Mouse (Mus musculus): Measurements from ENCODE around the gene Vsx2.

Vsx2 gene

GRCm38 (mm10) chr12:84569336-84569970 lies at the start of gene Vsx2:
TSS of gene Vsx2 (plus strand) at chr12:84569762.
- DNase-seq (ENCODE audit: low read depth, low spot score), result peak; percentile 20

DNA sequence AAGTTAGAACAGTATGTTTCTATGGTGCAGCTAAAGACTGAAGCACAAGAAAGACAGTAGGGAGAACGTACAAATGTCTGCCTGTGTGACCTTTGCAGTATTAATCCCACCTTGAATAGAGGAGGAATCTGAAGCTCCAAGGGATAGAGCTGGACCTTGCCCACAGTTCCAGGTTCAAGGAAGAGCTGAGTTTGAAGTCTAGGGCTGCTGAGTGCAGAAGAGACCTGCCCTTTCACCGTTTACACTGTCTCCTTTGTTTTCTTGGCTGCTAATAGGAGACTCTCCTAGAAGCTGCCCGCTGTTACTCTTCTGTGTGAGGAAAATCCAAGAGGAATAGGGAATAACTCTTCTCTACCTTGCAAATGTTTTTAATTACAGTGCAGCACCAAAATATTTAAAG lies 45.8 kb upstream of the Vsx2 start:
- DNase-seq (ENCODE audit: low read depth, low spot score), result no peak

DNA sequence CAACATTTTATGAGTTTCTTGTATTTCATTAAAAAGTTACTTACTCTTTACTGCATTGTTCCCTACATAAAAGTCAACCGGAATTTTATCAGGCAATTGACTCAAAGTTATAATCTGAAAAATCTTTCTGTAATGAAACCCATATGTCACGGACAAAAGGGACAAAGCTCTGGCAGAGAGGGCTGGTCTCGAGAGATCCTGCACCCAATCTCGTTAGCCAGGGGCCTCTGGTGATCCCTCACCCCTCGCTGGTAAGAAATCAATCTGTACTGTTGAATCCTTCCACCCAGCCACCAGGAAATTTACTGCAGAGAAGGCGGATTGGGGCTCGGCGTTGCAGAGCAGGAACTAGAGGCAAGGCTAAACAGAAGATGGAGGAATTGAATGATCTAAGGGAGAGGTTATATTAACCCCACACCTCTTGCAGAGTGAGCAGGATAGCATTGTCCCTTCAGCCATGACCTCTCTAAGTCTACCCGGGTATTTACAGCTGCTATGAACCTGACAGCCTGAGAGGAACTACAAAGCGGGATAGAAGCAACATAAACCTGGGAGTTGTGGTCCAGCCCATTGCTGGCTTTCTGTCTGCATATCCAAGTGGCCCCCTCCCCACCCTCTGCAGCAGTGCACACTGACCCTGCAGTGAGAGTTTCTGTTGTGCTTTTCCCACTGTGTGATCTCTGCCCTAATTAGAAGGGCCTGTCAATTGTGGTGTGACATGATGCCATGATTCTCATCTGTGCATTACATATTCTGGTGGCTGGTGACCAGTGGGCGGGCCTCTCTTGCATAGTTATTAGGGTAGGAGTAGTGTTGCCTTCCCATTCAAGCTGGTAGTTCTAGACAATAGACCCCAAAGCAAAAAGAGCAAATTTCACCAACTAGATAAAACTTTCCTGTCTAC lies 45.2 kb upstream of the Vsx2 start:
- no peak for DNase-seq (ENCODE audit: low read depth, low spot score)

- peak; percentile 31 for DNase-seq (ENCODE audit: low read depth, low spot score)
Observed at GRCm38 (mm10) chr12:84525422-84525821, 44.1 kb upstream of the Vsx2 start.

- DNase-seq (ENCODE audit: low read depth, low spot score), result no peak
Observed at GRCm38 (mm10) chr12:84530426-84530825, 39.1 kb upstream of the Vsx2 start.

- DNase-seq (ENCODE audit: low read depth, low spot score), result no peak
Observed at GRCm38 (mm10) chr12:84531906-84532829, 37.4 kb upstream of the Vsx2 start.

- no peak for DNase-seq (ENCODE audit: low read depth, low spot score)
Observed at GRCm38 (mm10) chr12:84532830-84533199, 36.7 kb upstream of the Vsx2 start.

GRCm38 (mm10) chr12:84533706-84534486 lies 35.7 kb upstream of the Vsx2 start:
- DNase-seq (ENCODE audit: low read depth, low spot score), result peak; percentile 87

DNA sequence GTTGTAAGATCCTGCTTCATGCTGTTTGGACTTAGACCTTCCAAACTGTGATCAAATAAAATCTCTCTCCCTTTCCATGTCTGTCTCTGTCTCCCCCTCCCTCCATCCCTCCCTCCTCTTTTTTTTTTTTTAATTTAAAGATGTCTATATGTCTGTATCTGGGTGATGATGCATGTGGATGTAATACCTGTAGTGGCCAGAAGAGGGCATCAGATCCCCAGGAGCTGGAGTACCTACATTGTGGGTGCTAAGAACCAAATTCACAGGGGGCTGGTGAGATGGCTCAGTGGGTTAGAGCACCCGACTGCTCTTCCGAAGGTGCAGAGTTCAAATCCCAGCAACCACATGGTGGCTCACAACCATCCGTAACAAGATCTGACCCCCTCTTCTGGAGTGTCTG lies 30.0 kb upstream of the Vsx2 start:
- DNase-seq (ENCODE audit: low read depth, low spot score), result peak; percentile 72

- DNase-seq (ENCODE audit: low read depth, low spot score), result no peak
Observed at GRCm38 (mm10) chr12:84541391-84541958, 28.1 kb upstream of the Vsx2 start.

GRCm38 (mm10) chr12:84546028-84546427 lies 23.5 kb upstream of the Vsx2 start:
- peak; percentile 77 for DNase-seq (ENCODE audit: low read depth, low spot score)

GRCm38 (mm10) chr12:84546577-84547085 lies 22.9 kb upstream of the Vsx2 start:
- DNase-seq (ENCODE audit: low read depth, low spot score), result no peak

- no peak for DNase-seq (ENCODE audit: low read depth, low spot score)
Observed at GRCm38 (mm10) chr12:84548251-84548650, 21.3 kb upstream of the Vsx2 start.

GRCm38 (mm10) chr12:84555218-84555617 lies 14.3 kb upstream of the Vsx2 start:
- peak; percentile 57 for DNase-seq (ENCODE audit: low read depth, low spot score)

DNA sequence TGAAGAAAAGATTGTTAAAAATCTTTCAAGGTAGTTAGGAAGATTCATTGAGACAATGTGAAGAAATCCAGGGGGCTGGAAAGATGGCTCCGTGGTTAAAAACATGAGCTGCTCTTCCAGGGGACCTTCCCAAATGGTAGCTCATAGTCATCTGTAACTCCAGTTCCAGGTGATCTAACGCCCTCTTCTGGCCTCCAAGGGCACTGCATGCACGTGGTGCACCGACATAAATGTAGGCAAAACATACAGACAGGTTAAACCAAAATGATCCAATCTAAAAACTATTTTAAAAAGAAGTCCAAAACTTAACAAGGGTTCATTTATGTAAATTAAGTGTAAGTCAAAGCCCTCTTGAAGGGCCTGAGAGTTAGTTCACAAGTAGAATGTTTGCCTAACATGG lies 7.0 kb upstream of the Vsx2 start:
- DNase-seq (ENCODE audit: low read depth, low spot score), result peak; percentile 56

- DNase-seq (ENCODE audit: low read depth, low spot score), result no peak
Observed at GRCm38 (mm10) chr12:84567576-84567975, 2.0 kb upstream of the Vsx2 start.

GRCm38 (mm10) chr12:84569976-84570693 lies 573 bp downstream of the Vsx2 start:
- DNase-seq (ENCODE audit: low read depth, low spot score), result peak; percentile 17

DNA sequence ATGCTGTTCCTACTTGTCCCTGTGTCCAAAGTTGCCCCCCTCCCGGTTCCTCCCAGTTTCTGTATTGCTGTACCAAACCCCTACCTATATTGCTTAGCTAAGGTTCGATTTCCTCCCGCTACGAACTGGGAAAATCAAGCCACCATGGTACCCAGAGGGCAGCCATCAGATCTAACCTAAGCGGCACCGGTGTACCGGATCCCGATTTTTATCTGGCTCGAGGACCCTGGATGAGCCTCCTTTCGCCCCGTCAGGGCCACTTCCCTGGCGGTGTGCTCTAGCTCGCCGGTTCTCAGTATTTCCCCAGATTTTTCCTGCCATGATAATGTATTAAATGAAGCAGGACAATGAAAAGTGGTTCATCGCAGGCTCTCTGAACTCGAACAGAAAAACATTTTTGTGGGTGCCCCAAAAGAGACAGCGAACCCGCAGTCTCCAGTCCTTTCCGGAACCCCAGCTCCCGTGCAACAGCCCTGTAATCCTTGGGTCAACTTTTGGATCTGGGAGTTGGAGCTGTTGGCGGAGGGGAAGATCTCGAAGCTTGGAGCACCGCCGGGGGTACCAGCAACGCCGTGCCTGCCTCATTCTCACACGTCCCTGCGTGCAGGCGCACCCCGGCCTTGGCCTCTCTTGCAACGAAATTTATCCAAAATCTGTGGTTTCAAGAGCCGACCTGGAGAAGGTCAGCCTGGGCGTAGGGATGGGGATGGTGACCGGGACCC lies 1.3 kb downstream of the Vsx2 start:
- peak; percentile 32 for DNase-seq (ENCODE audit: low read depth, low spot score)
